Mouse (Mus musculus): ENCODE measurements at regions not wholly inside any gene's neighbourhood (a gene's known extent, or its start where the extent isn't known, plus 50 kb on each side); places are given as distances from the start of the nearest gene placed in this dataset.
A peak's percentile ranks its signal among the peaks of the same experiment; 100 is the strongest.

GRCm38 (mm10) chr1:73111911-73112310 is 96.2 kb upstream of the Tnp1 start:
- H3K27ac ChIP-seq (replicated peaks; ENCODE audit: low read depth, low read length) = 0 out of 2 replicates have a peak overlapping the region, but pooled peaks have one; percentile 7
- H3K4me3 ChIP-seq (ENCODE audit: insufficient read depth, low read depth, low read length) = no peak overlapping the region
- H3K4me1 ChIP-seq (ENCODE audit: control insufficient read depth, insufficient read depth, insufficient read length, low read length) = peaks cover 13% of the 10 kb centered on the region

GRCm38 (mm10) chr1:73105856-73106463 is 90.3 kb upstream of the Tnp1 start:
- Histone ChIP-seq H3K4me3 (ENCODE audit: insufficient read depth, low read depth, low read length) (no peak overlapping the region), H3K27ac (replicated peaks; ENCODE audit: low read depth, low read length) (peak overlapping the region; percentile 39; the same call in 1 of the 2 replicates), H3K4me1 (ENCODE audit: control insufficient read depth, insufficient read depth, insufficient read length, low read length) (peaks cover 8% of the 10 kb centered on the region; the same call in 1 of the 2 replicates)

GRCm38 (mm10) chr1:73097645-73098440 is 82.1 kb upstream of the Tnp1 start:
- Histone ChIP-seq H3K27ac (replicated peaks; ENCODE audit: low read depth, low read length) (no peak overlapping the region), H3K4me3 (ENCODE audit: insufficient read depth, low read depth, low read length) (no peak overlapping the region), H3K4me1 (ENCODE audit: control insufficient read depth, insufficient read depth, insufficient read length, low read length) (no peaks in the 10 kb centered on the region)

GRCm38 (mm10) chr1:73089636-73090035 is 73.9 kb upstream of the Tnp1 start:
- no peak overlapping the region for H3K27ac ChIP-seq (replicated peaks; ENCODE audit: low read depth, low read length)
- H3K4me3 ChIP-seq (ENCODE audit: insufficient read depth, low read depth, low read length) = no peak overlapping the region
- H3K4me1 ChIP-seq (ENCODE audit: control insufficient read depth, insufficient read depth, insufficient read length, low read length) = no peaks in the 10 kb centered on the region

GRCm38 (mm10) chr1:73088494-73088893 is 72.8 kb upstream of the Tnp1 start:
- no peak overlapping the region for H3K4me3 ChIP-seq (ENCODE audit: insufficient read depth, low read depth, low read length)
- H3K4me1 ChIP-seq (ENCODE audit: control insufficient read depth, insufficient read depth, insufficient read length, low read length) = no peaks in the 10 kb centered on the region
- no peak overlapping the region for H3K27ac ChIP-seq (replicated peaks; ENCODE audit: low read depth, low read length)

- H3K4me1 ChIP-seq (ENCODE audit: control insufficient read depth, insufficient read depth, insufficient read length, low read length) = no peaks in the 10 kb centered on the region
- no peak overlapping the region for H3K27ac ChIP-seq (replicated peaks; ENCODE audit: low read depth, low read length)
- H3K4me3 ChIP-seq (ENCODE audit: insufficient read depth, low read depth, low read length) = no peak overlapping the region
Measured at GRCm38 (mm10) chr1:73084946-73085345, 69.2 kb upstream of the Tnp1 start.

GRCm38 (mm10) chr1:73083396-73083795 is 67.7 kb upstream of the Tnp1 start:
- no peak overlapping the region for H3K4me3 ChIP-seq (ENCODE audit: insufficient read depth, low read depth, low read length)
- no peak overlapping the region for H3K27ac ChIP-seq (replicated peaks; ENCODE audit: low read depth, low read length)
- no peaks in the 10 kb centered on the region for H3K4me1 ChIP-seq (ENCODE audit: control insufficient read depth, insufficient read depth, insufficient read length, low read length)

GRCm38 (mm10) chr1:73079518-73079917 is 63.8 kb upstream of the Tnp1 start:
- Histone ChIP-seq H3K27ac (replicated peaks; ENCODE audit: low read depth, low read length) (no peak overlapping the region), H3K4me3 (ENCODE audit: insufficient read depth, low read depth, low read length) (no peak overlapping the region), H3K4me1 (ENCODE audit: control insufficient read depth, insufficient read depth, insufficient read length, low read length) (no peaks in the 10 kb centered on the region)

- Histone ChIP-seq H3K4me1 (ENCODE audit: control insufficient read depth, insufficient read depth, insufficient read length, low read length) (peaks cover under 1% of the 10 kb centered on the region; the same call in 1 of the 2 replicates), H3K27ac (replicated peaks; ENCODE audit: low read depth, low read length) (no peak overlapping the region), H3K4me3 (ENCODE audit: insufficient read depth, low read depth, low read length) (no peak overlapping the region)
Measured at GRCm38 (mm10) chr1:73077156-73077555, 61.4 kb upstream of the Tnp1 start.

- Histone ChIP-seq H3K4me3 (ENCODE audit: insufficient read depth, low read depth, low read length) (no peak overlapping the region), H3K4me1 (ENCODE audit: control insufficient read depth, insufficient read depth, insufficient read length, low read length) (peaks cover 5% of the 10 kb centered on the region; the same call in 1 of the 2 replicates), H3K27ac (replicated peaks; ENCODE audit: low read depth, low read length) (no peak overlapping the region)
Measured at GRCm38 (mm10) chr1:73075699-73076373, 60.1 kb upstream of the Tnp1 start.

- Histone ChIP-seq H3K27ac (replicated peaks; ENCODE audit: low read depth, low read length) (no peak overlapping the region), H3K4me1 (ENCODE audit: control insufficient read depth, insufficient read depth, insufficient read length, low read length) (peaks cover 5% of the 10 kb centered on the region; the same call in 1 of the 2 replicates), H3K4me3 (ENCODE audit: insufficient read depth, low read depth, low read length) (no peak overlapping the region)
Measured at GRCm38 (mm10) chr1:73075159-73075558, 59.5 kb upstream of the Tnp1 start.

GRCm38 (mm10) chr1:73074525-73074924 is 58.8 kb upstream of the Tnp1 start:
- Histone ChIP-seq H3K4me1 (ENCODE audit: control insufficient read depth, insufficient read depth, insufficient read length, low read length) (peaks cover 5% of the 10 kb centered on the region; the same call in 1 of the 2 replicates), H3K4me3 (ENCODE audit: insufficient read depth, low read depth, low read length) (no peak overlapping the region), H3K27ac (replicated peaks; ENCODE audit: low read depth, low read length) (no peak overlapping the region)

GRCm38 (mm10) chr1:73072237-73072904 is 56.7 kb upstream of the Tnp1 start:
- Histone ChIP-seq H3K4me1 (ENCODE audit: control insufficient read depth, insufficient read depth, insufficient read length, low read length) (peaks cover 5% of the 10 kb centered on the region; the same call in 1 of the 2 replicates), H3K4me3 (ENCODE audit: insufficient read depth, low read depth, low read length) (no peak overlapping the region)

GRCm38 (mm10) chr1:73070126-73070525 is 54.4 kb upstream of the Tnp1 start:
- H3K4me3 ChIP-seq (ENCODE audit: insufficient read depth, low read depth, low read length) = no peak overlapping the region
- H3K4me1 ChIP-seq (ENCODE audit: control insufficient read depth, insufficient read depth, insufficient read length, low read length) = peaks cover 5% of the 10 kb centered on the region; the same call in 1 of the 2 replicates
- H3K27ac ChIP-seq (replicated peaks; ENCODE audit: low read depth, low read length) = no peak overlapping the region

More at GRCm38 (mm10) chr1:73072237-73072904, 56.7 kb upstream of the Tnp1 start:
- no peak overlapping the region for H3K27ac ChIP-seq (replicated peaks; ENCODE audit: low read depth, low read length)

Measured in brown adipose tissue, adult 24 weeks (tissue).